27 mouse cellular contexts compared by ENCODE assay signal in the genomic region with DNA sequence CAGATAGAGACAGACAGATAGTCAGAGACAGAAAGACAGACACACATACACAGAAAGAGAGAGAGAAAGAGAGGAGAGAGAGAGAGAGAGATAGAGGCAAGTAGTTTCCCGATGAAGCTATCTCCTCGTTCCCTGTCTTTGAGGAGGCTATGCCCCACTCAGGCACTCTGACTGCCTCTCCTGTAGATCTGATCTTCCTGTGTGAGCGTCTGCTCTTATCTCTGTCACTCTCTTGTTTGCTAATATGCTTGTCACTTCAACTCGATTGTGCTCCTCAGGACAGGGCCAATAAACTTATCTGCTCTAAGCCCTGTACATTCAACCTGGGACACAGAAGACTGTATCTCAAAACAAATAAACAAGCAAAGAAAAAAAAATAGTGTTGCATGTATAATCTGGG. TPM values are rescaled to one million over a fixed set of nuclear protein-coding genes. Genes with fewer than 3 reads are reported as not detected.
A peak's percentile ranks its signal among the peaks of the same experiment; 100 is the strongest.
DNase-seq lines count a peak whose midpoint lies in the region; ATAC-seq and TF ChIP-seq lines count a peak whose summit lies in the region.
"Had no signal": no experiment of that assay in that cellular context is flagged by ENCODE, and none has a peak within 500 bp of the region (broad histone marks: within the 10 kb centered on the region; RNA-seq: fewer than 3 reads in every experiment).

No protein-coding gene starts in this region.

- no peaks in the 10 kb centered on the region for H3K36me3 ChIP-seq in heart, embryonic 12.5 days
- no peaks in the 10 kb centered on the region for H3K36me3 ChIP-seq in liver, embryonic 14.5 days (replicated peaks; ENCODE audit: control insufficient read depth, insufficient read depth, low read depth)
- H3K36me3 ChIP-seq in stomach, postnatal 0 days (ENCODE audit: control insufficient read depth, insufficient read depth, low read length): no peaks in the 10 kb centered on the region
- H3K36me3 ChIP-seq: heart, embryonic 15.5 days; hindbrain, embryonic 12.5 days; limb, embryonic 10.5 days; limb, embryonic 15.5 days had no signal

- H3K9ac ChIP-seq in heart, embryonic 12.5 days: no peak overlapping the region
- peak overlapping the region; percentile 40 for H3K9ac ChIP-seq in liver, embryonic 14.5 days (replicated peaks)
- H3K9ac ChIP-seq in stomach, postnatal 0 days (ENCODE audit: low read length): no peak overlapping the region
- H3K9ac ChIP-seq: heart, embryonic 15.5 days; hindbrain, embryonic 12.5 days; limb, embryonic 15.5 days had no signal

- TF ChIP-seq CTCF in liver, embryonic 14.5 days (IDR thresholded peaks at IDR 0.05; ENCODE audit: low read depth): no peak
- TF ChIP-seq CTCF in stomach, postnatal 0 days (IDR thresholded peaks at IDR 0.05; ENCODE audit: low read depth): no peak

- H3K9me3 ChIP-seq in heart, embryonic 12.5 days (replicated peaks): no peaks in the 10 kb centered on the region
- H3K9me3 ChIP-seq in liver, embryonic 14.5 days (ENCODE audit: control insufficient read depth, low read length): no peaks in the 10 kb centered on the region
- no peaks in the 10 kb centered on the region for H3K9me3 ChIP-seq in stomach, postnatal 0 days (ENCODE audit: control insufficient read depth, low read length)
- H3K9me3 ChIP-seq: heart, embryonic 15.5 days; hindbrain, embryonic 12.5 days; limb, embryonic 10.5 days; limb, embryonic 15.5 days had no signal

- peaks cover 26% of the 10 kb centered on the region; the same call in 1 of the 2 replicates for H3K27me3 ChIP-seq in heart, embryonic 12.5 days (replicated peaks)
- H3K27me3 ChIP-seq in liver, embryonic 14.5 days (ENCODE audit: control insufficient read depth, insufficient read depth, low read length): no peaks in the 10 kb centered on the region
- H3K27me3 ChIP-seq in stomach, postnatal 0 days (ENCODE audit: control insufficient read depth, insufficient read depth, low read length): no peaks in the 10 kb centered on the region
- H3K27me3 ChIP-seq: hindbrain, embryonic 12.5 days; limb, embryonic 15.5 days had no signal

- H3K4me2 ChIP-seq in heart, embryonic 12.5 days: no peak overlapping the region
- peak overlapping the region; percentile 65 for H3K4me2 ChIP-seq in liver, embryonic 14.5 days (ENCODE audit: low read depth)
- no peak overlapping the region for H3K4me2 ChIP-seq in stomach, postnatal 0 days (replicated peaks; ENCODE audit: low read depth)
- H3K4me2 ChIP-seq: heart, embryonic 15.5 days; hindbrain, embryonic 12.5 days; limb, embryonic 15.5 days had no signal

- DNase-seq in heart, adult 11 months: peak; percentile 22
- peak in 2 of 3 experiments; percentile 50 to 66 for DNase-seq in liver, embryonic 14.5 days (ENCODE audit: low read depth in 3 of 3, low spot score in 3 of 3)
- no peak for DNase-seq in stomach, postnatal 0 days (ENCODE audit: low spot score)
- no peak for DNase-seq in retina, postnatal 1 day
- DNase-seq: adrenal gland, postnatal 25 days; cerebellum, adult 11-12 months; cerebellum, adult 9-11 months; gastrocnemius, postnatal 25 days; heart, adult 18-20 months; kidney, adult 8-10 months; kidney, postnatal 4 days; layer of hippocampus, postnatal 36 days; lung, postnatal 4 days; midbrain, embryonic 14.5 days; right cerebral cortex, postnatal 14 days; thymus, adult 18-20 months; thymus, postnatal 25 days had no signal

- H3K4me3 ChIP-seq in heart, embryonic 12.5 days: no peak overlapping the region
- H3K4me3 ChIP-seq in liver, embryonic 14.5 days (ENCODE audit: insufficient read depth in 1 of 2, low read depth in 2 of 2, low read length in 2 of 2): no peak overlapping the region
- no peak overlapping the region for H3K4me3 ChIP-seq in stomach, postnatal 0 days (ENCODE audit: low read depth, low read length)
- H3K4me3 ChIP-seq: heart, embryonic 15.5 days; hindbrain, embryonic 12.5 days; limb, embryonic 10.5 days; limb, embryonic 15.5 days had no signal

- H3K27ac ChIP-seq in heart, embryonic 12.5 days (ENCODE audit: poor library complexity, severe bottlenecking): no peak overlapping the region
- peak overlapping the region; percentile 94 for H3K27ac ChIP-seq in liver, embryonic 14.5 days
- H3K27ac ChIP-seq in stomach, postnatal 0 days (replicated peaks): no peak overlapping the region
- H3K27ac ChIP-seq: heart, embryonic 15.5 days; hindbrain, embryonic 12.5 days; kidney, postnatal 0 days; limb, embryonic 10.5 days; limb, embryonic 15.5 days had no signal

- TF ChIP-seq EP300 in liver, embryonic 14.5 days (IDR thresholded peaks at IDR 0.05; ENCODE audit: low read depth): peak; percentile 63
- TF ChIP-seq EP300 in stomach, postnatal 0 days (optimal IDR thresholded peaks at IDR 0.05): no peak

- WGBS in heart, embryonic 12.5 days: 16% methylated on average over 4 of the region's 4 CpGs
- 6% methylated on average over 4 of the region's 4 CpGs for WGBS in liver, embryonic 14.5 days (ENCODE audit: insufficient replicate concordance)
- 28% methylated on average over 4 of the region's 4 CpGs for WGBS in stomach, postnatal 0 days

- ATAC-seq in heart, embryonic 12.5 days (ENCODE audit: insufficient number of reproducible peaks, low FRiP score): no peak
- peak; percentile 32 for ATAC-seq in erythroid progenitor cell, adult 5-6 weeks (replicated peaks; ENCODE audit: low FRiP score, poor library complexity, severe bottlenecking)
- ATAC-seq in liver, embryonic 14.5 days (ENCODE audit: insufficient read depth): peak; percentile 47
- ATAC-seq in megakaryocyte-erythroid progenitor cell, adult 5-6 weeks (replicated peaks; ENCODE audit: low FRiP score, low TSS enrichment, poor library complexity, severe bottlenecking): peak; percentile 23
- ATAC-seq in stomach, postnatal 0 days (ENCODE audit: low FRiP score, low TSS enrichment): no peak
- ATAC-seq: forebrain, embryonic 14.5 days; intestine, embryonic 16.5 days had no signal

- peaks cover 20% of the 10 kb centered on the region for H3K4me1 ChIP-seq in heart, embryonic 12.5 days (replicated peaks)
- peaks cover 77 to 78% of the 10 kb centered on the region in 2 experiments for H3K4me1 ChIP-seq in liver, embryonic 14.5 days (replicated peaks; ENCODE audit: control insufficient read depth in 2 of 2, insufficient read depth in 2 of 2, low read length in 1 of 2)
- H3K4me1 ChIP-seq in stomach, postnatal 0 days (replicated peaks; ENCODE audit: control insufficient read depth, insufficient read depth): no peaks in the 10 kb centered on the region
- H3K4me1 ChIP-seq: hindbrain, embryonic 12.5 days; limb, embryonic 10.5 days; limb, embryonic 15.5 days had no signal

RNA-seq across cellular contexts. Expression of gene Pdzd8, which starts 13.6 kb away (rescaled TPM):
- 14.1 and 17.0 TPM in 2 replicates for polyA plus RNA-seq in heart, embryonic 12.5 days (2016; fragmentation: Nextera tagmentation; extraction: Ambion mirVana)
- 41.8 and 55.3 TPM in 2 replicates for total RNA-seq in erythroid progenitor cell, adult 5-6 weeks (2015; ENCODE audit: low replicate concordance)
- total RNA-seq in erythroid progenitor cell, adult 5-6 weeks (2017; ENCODE audit: low replicate concordance): 51.1 and 56.0 TPM in 2 replicates
- 2.8 and 4.0 TPM in 2 replicates for polyA plus RNA-seq in liver, embryonic 14.5 days (2012; rRNA removed)
- polyA plus RNA-seq in liver, embryonic 14.5 days (2014; fragmentation: Nextera tagmentation; extraction: Ambion mirVana): 4.7 and 5.5 TPM in 2 replicates
- 31.9 and 35.1 TPM in 2 replicates for total RNA-seq in megakaryocyte-erythroid progenitor cell, adult 5-6 weeks (2014; fragmentation: Nextera tagmentation)
- 35.5 and 41.3 TPM in 2 replicates for total RNA-seq in megakaryocyte-erythroid progenitor cell, adult 5-6 weeks (2017)
- polyA plus RNA-seq in stomach, postnatal 0 days (2015; fragmentation: Nextera tagmentation; extraction: Ambion mirVana): 4.4 and 4.8 TPM in 2 replicates

RNA-seq across cellular contexts. Expression of gene Rps12-ps3, which starts 37.1 kb away (rescaled TPM):
- polyA plus RNA-seq in heart, embryonic 12.5 days (2016; fragmentation: Nextera tagmentation; extraction: Ambion mirVana): 6.0 TPM in 1 of 2 replicates, not detected in the other
- total RNA-seq in erythroid progenitor cell, adult 5-6 weeks (2015; ENCODE audit: low replicate concordance): 168 and 202 TPM in 2 replicates
- total RNA-seq in erythroid progenitor cell, adult 5-6 weeks (2017; ENCODE audit: low replicate concordance): 155 and 186 TPM in 2 replicates
- polyA plus RNA-seq in liver, embryonic 14.5 days (2012; rRNA removed): 113 and 165 TPM in 2 replicates
- 31.8 and 35.3 TPM in 2 replicates for polyA plus RNA-seq in liver, embryonic 14.5 days (2014; fragmentation: Nextera tagmentation; extraction: Ambion mirVana)
- total RNA-seq in megakaryocyte-erythroid progenitor cell, adult 5-6 weeks (2014; fragmentation: Nextera tagmentation): 403 and 406 TPM in 2 replicates
- total RNA-seq in megakaryocyte-erythroid progenitor cell, adult 5-6 weeks (2017): 963 and 1,109 TPM in 2 replicates
- 13.0 and 25.1 TPM in 2 replicates for polyA plus RNA-seq in stomach, postnatal 0 days (2015; fragmentation: Nextera tagmentation; extraction: Ambion mirVana)

Comparison
In these comparisons a context has a peak if more than half of its experiments do, and no peak if none do; other contexts are left out.
1. DNase-seq: peak in heart, adult 11 months (single experiment) and liver, embryonic 14.5 days (2 of 3); none in stomach, postnatal 0 days (single experiment) and retina, postnatal 1 day (single experiment).
2. ATAC-seq: peak in erythroid progenitor cell, adult 5-6 weeks (single experiment), liver, embryonic 14.5 days (single experiment) and megakaryocyte-erythroid progenitor cell, adult 5-6 weeks (single experiment); none in heart, embryonic 12.5 days (single experiment) and stomach, postnatal 0 days (single experiment).